Mouse (Mus musculus) midbrain, embryonic 13.5 days (tissue): ENCODE measurements around the gene Comt. TPM values are rescaled to one million over a fixed set of nuclear protein-coding genes. Genes with fewer than 3 reads are reported as not detected.
A peak's percentile ranks its signal among the peaks of the same experiment; 100 is the strongest.

Experiments
- ATAC-seq: fragments of 200-750 bp; cut with Nextera tagmentation; 2 replicates; pipeline ENCODE4 v1.8.0; 2017; ENCODE audit warnings: mild to moderate bottlenecking, moderate TSS enrichment, moderate library complexity
- H3K27ac ChIP-seq: fragments of 300-500 bp; sonication (generic); 2 replicates; pipeline ENCODE4 v1.5.1; 2015; ENCODE audit warnings: inconsistent platforms, mild to moderate bottlenecking, moderate library complexity
- H3K27me3 ChIP-seq: fragments of 300-500 bp; sonication (generic); 2 replicates; pipeline ENCODE4 v1.6.1; 2015; ENCODE audit warnings: mild to moderate bottlenecking, inconsistent platforms
- H3K36me3 ChIP-seq: fragments of 300-500 bp; sonication (generic); 2 replicates; pipeline ENCODE4 v1.6.1; 2015; ENCODE audit warnings: mild to moderate bottlenecking, inconsistent platforms
- H3K4me1 ChIP-seq: fragments of 300-500 bp; sonication (generic); replicated peaks from 2 replicates; pipeline ENCODE4 v1.6.1; 2015; ENCODE audit warnings: inconsistent platforms
- H3K4me2 ChIP-seq: fragments of 300-500 bp; sonication (generic); replicated peaks from 2 replicates; pipeline ENCODE4 v1.6.1; 2015; ENCODE audit warnings: moderate library complexity, mild to moderate bottlenecking, inconsistent platforms
- H3K4me3 ChIP-seq: fragments of 300-500 bp; sonication (generic); replicated peaks from 2 replicates; pipeline ENCODE4 v1.5.1; 2015; ENCODE audit warnings: mild to moderate bottlenecking, inconsistent platforms
- H3K9ac ChIP-seq: fragments of 300-500 bp; sonication (generic); replicated peaks from 2 replicates; pipeline ENCODE4 v1.6.1; 2015; ENCODE audit warnings: mild to moderate bottlenecking, inconsistent platforms
- H3K9me3 ChIP-seq: fragments of 300-500 bp; sonication (generic); 2 replicates; pipeline ENCODE4 v1.6.1; 2016; ENCODE audit warnings: mild to moderate bottlenecking, inconsistent platforms
- WGBS: fragments of 180-500 bp; shearing (Covaris S2); methylation state at CpG from one replicate; pipeline ENCODE4 v1.1.7; 2015; 5-methylcytosine and 5-hydroxymethylcytosine counted together
- polyA plus RNA-seq: library from polyadenylated mRNA; unstranded; fragments of >200 nt; fragmentation: Nextera tagmentation; extraction: Ambion mirVana; gene quantifications from 2 replicates; pipeline ENCODE4 v1.2.1, GENCODE M21; 2015

Comt gene
- polyA plus RNA-seq, 1 experiment from 2014 or later = 78.8 TPM

GRCm38 (mm10) chr16:18392469-18393426, 33.9 kb downstream of the Comt start:
- peak overlapping the region; percentile 96 for H3K27ac ChIP-seq
- H3K36me3 ChIP-seq = peaks cover 23% of the 10 kb centered on the region
- peak; percentile 83 for ATAC-seq
- H3K4me1 ChIP-seq = peaks cover 68% of the 10 kb centered on the region
- no peaks in the 10 kb centered on the region for H3K9me3 ChIP-seq
- no peaks in the 10 kb centered on the region for H3K27me3 ChIP-seq
- peak overlapping the region; percentile 87 for H3K4me2 ChIP-seq
- H3K9ac ChIP-seq = peak overlapping the region; percentile 94
- under 1% methylated on average over 63 of the region's 63 CpGs for WGBS
- peak overlapping the region; percentile 88 for H3K4me3 ChIP-seq

- H3K4me2 ChIP-seq = peak overlapping the region; percentile 87
- WGBS = 86% methylated on average over 3 of the region's 3 CpGs
- peaks cover 75% of the 10 kb centered on the region for H3K4me1 ChIP-seq
- H3K9me3 ChIP-seq = no peaks in the 10 kb centered on the region
- peak overlapping the region; percentile 96 for H3K27ac ChIP-seq
- no peak overlapping the region for H3K9ac ChIP-seq
- H3K4me3 ChIP-seq = no peak overlapping the region; the same call in 1 of the 2 replicates
- H3K36me3 ChIP-seq = peaks cover 13% of the 10 kb centered on the region
- no peaks in the 10 kb centered on the region for H3K27me3 ChIP-seq
- no peak for ATAC-seq
These were observed 34.9 kb downstream of the Comt start for GRCm38 (mm10) chr16:18391728-18392127.

- no peak overlapping the region for H3K4me2 ChIP-seq
- H3K36me3 ChIP-seq = peaks cover 10% of the 10 kb centered on the region; the same call in 1 of the 2 replicates
- no peaks in the 10 kb centered on the region for H3K27me3 ChIP-seq
- H3K4me1 ChIP-seq = peaks cover 74% of the 10 kb centered on the region
- WGBS = 99% methylated on average over 3 of the region's 3 CpGs
- H3K9ac ChIP-seq = no peak overlapping the region
- H3K27ac ChIP-seq = no peak overlapping the region
- no peaks in the 10 kb centered on the region for H3K9me3 ChIP-seq
- H3K4me3 ChIP-seq = no peak overlapping the region
- no peak for ATAC-seq
These were observed 35.5 kb downstream of the Comt start for GRCm38 (mm10) chr16:18391127-18391526.

- H3K36me3 ChIP-seq = peaks cover 10% of the 10 kb centered on the region; the same call in 1 of the 2 replicates
- no peaks in the 10 kb centered on the region for H3K27me3 ChIP-seq
- peaks cover 67% of the 10 kb centered on the region for H3K4me1 ChIP-seq
- H3K9me3 ChIP-seq = no peaks in the 10 kb centered on the region
- ATAC-seq = no peak
- no peak overlapping the region for H3K27ac ChIP-seq
- no peak overlapping the region for H3K4me3 ChIP-seq
- 77% methylated on average over 6 of the region's 6 CpGs for WGBS
- H3K9ac ChIP-seq = no peak overlapping the region
- H3K4me2 ChIP-seq = no peak overlapping the region
These were observed 36.3 kb downstream of the Comt start for GRCm38 (mm10) chr16:18390399-18390798.

GRCm38 (mm10) chr16:18388583-18389435, 37.8 kb downstream of the Comt start:
- Histone ChIP-seq H3K4me2 (no peak overlapping the region), H3K4me3 (no peak overlapping the region), H3K36me3 (peaks cover 10% of the 10 kb centered on the region; the same call in 1 of the 2 replicates), H3K9ac (peak overlapping the region; percentile 29; the same call in 1 of the 2 replicates), H3K9me3 (no peaks in the 10 kb centered on the region), H3K27me3 (no peaks in the 10 kb centered on the region), H3K27ac (peak overlapping the region; percentile 71), H3K4me1 (peaks cover 66% of the 10 kb centered on the region)
- WGBS = 78% methylated on average over 14 of the region's 14 CpGs
- no peak for ATAC-seq

- no peaks in the 10 kb centered on the region for H3K27me3 ChIP-seq
- 0 out of 2 replicates have a peak overlapping the region, but pooled peaks have one; percentile 29 for H3K9ac ChIP-seq
- H3K4me2 ChIP-seq = no peak overlapping the region
- no peaks in the 10 kb centered on the region for H3K9me3 ChIP-seq
- H3K36me3 ChIP-seq = peaks cover 10% of the 10 kb centered on the region; the same call in 1 of the 2 replicates
- peak overlapping the region; percentile 71 for H3K27ac ChIP-seq
- H3K4me3 ChIP-seq = no peak overlapping the region
- H3K4me1 ChIP-seq = peaks cover 66% of the 10 kb centered on the region
- WGBS = 47% methylated on average over 6 of the region's 7 CpGs
- 0 out of 2 replicates have a peak, but pooled peaks have one; percentile 6 for ATAC-seq
These were observed 38.7 kb downstream of the Comt start for GRCm38 (mm10) chr16:18387704-18388582.

- Histone ChIP-seq H3K9ac (no peak overlapping the region), H3K27me3 (no peaks in the 10 kb centered on the region), H3K4me1 (peaks cover 69% of the 10 kb centered on the region), H3K4me2 (no peak overlapping the region), H3K4me3 (no peak overlapping the region), H3K36me3 (peaks cover 10% of the 10 kb centered on the region; the same call in 1 of the 2 replicates), H3K27ac (peak overlapping the region; percentile 19; the same call in 1 of the 2 replicates), H3K9me3 (no peaks in the 10 kb centered on the region)
- 65% methylated on average over 3 of the region's 3 CpGs for WGBS
- ATAC-seq = no peak
These were observed 39.7 kb downstream of the Comt start for GRCm38 (mm10) chr16:18386972-18387371.

- peaks cover 70% of the 10 kb centered on the region for H3K4me1 ChIP-seq
- H3K27me3 ChIP-seq = no peaks in the 10 kb centered on the region
- 76% methylated on average over 7 of the region's 7 CpGs for WGBS
- peak overlapping the region; percentile 19; the same call in 1 of the 2 replicates for H3K27ac ChIP-seq
- H3K9ac ChIP-seq = no peak overlapping the region
- no peak overlapping the region for H3K4me2 ChIP-seq
- peaks cover 10% of the 10 kb centered on the region; the same call in 1 of the 2 replicates for H3K36me3 ChIP-seq
- no peak overlapping the region for H3K4me3 ChIP-seq
- ATAC-seq = no peak
- H3K9me3 ChIP-seq = no peaks in the 10 kb centered on the region
These were observed 40.2 kb downstream of the Comt start for GRCm38 (mm10) chr16:18386451-18386850.

- H3K36me3 ChIP-seq = 0 out of 2 replicates have a peak, but pooled peaks cover 6% of the 10 kb centered on the region
- H3K27ac ChIP-seq = no peak overlapping the region
- no peak overlapping the region for H3K4me2 ChIP-seq
- no peaks in the 10 kb centered on the region for H3K9me3 ChIP-seq
- WGBS = 54% methylated on average over 5 of the region's 5 CpGs
- H3K4me1 ChIP-seq = peaks cover 81% of the 10 kb centered on the region
- H3K9ac ChIP-seq = no peak overlapping the region
- H3K4me3 ChIP-seq = no peak overlapping the region
- no peak for ATAC-seq
- no peaks in the 10 kb centered on the region for H3K27me3 ChIP-seq
These were observed 41.2 kb downstream of the Comt start for GRCm38 (mm10) chr16:18385411-18385810.

GRCm38 (mm10) chr16:18384659-18385058, 42.0 kb downstream of the Comt start:
- Histone ChIP-seq H3K4me3 (no peak overlapping the region), H3K9me3 (no peaks in the 10 kb centered on the region), H3K27me3 (no peaks in the 10 kb centered on the region), H3K36me3 (no peaks in the 10 kb centered on the region), H3K4me1 (peaks cover 88% of the 10 kb centered on the region), H3K9ac (no peak overlapping the region), H3K27ac (no peak overlapping the region), H3K4me2 (no peak overlapping the region)
- 54% methylated on average over 8 of the region's 8 CpGs for WGBS
- ATAC-seq = no peak

- Histone ChIP-seq H3K36me3 (no peaks in the 10 kb centered on the region), H3K4me1 (peaks cover 91% of the 10 kb centered on the region), H3K27ac (no peak overlapping the region), H3K27me3 (no peaks in the 10 kb centered on the region), H3K4me3 (no peak overlapping the region), H3K4me2 (no peak overlapping the region), H3K9me3 (no peaks in the 10 kb centered on the region), H3K9ac (no peak overlapping the region)
- ATAC-seq = no peak
- WGBS = 71% methylated on average over 7 of the region's 7 CpGs
These were observed 42.4 kb downstream of the Comt start for GRCm38 (mm10) chr16:18384211-18384610.
